Mouse (Mus musculus): ENCODE measurements around the gene Bmp8a.
A peak's percentile ranks its signal among the peaks of the same experiment; 100 is the strongest.
"Not testable (repeated sequence)": the region's sequence is repeated elsewhere in the genome, so short reads cannot be mapped to it uniquely, and the experiment has no call there.

Bmp8a gene

GRCm38 (mm10) chr4:123286790-123287189, 56.3 kb downstream of the Bmp8a start:
- DNase-seq (ENCODE audit: low read depth): peak; percentile 90

GRCm38 (mm10) chr4:123284731-123285624, 58.1 kb downstream of the Bmp8a start:
- DNase-seq (ENCODE audit: low read depth): peak; percentile 51

- not testable (repeated sequence) for DNase-seq (ENCODE audit: low read depth)
These were observed 59.4 kb downstream of the Bmp8a start for GRCm38 (mm10) chr4:123283675-123284064.

- not testable (repeated sequence) for DNase-seq (ENCODE audit: low read depth)
These were observed 60.0 kb downstream of the Bmp8a start for GRCm38 (mm10) chr4:123282915-123283674.

GRCm38 (mm10) chr4:123282500-123282899, 60.6 kb downstream of the Bmp8a start:
- peak; percentile 90 for DNase-seq (ENCODE audit: low read depth)

- DNase-seq (ENCODE audit: low read depth): no peak
These were observed 62.9 kb downstream of the Bmp8a start for GRCm38 (mm10) chr4:123280117-123280516.

GRCm38 (mm10) chr4:123271063-123271462, 72.0 kb downstream of the Bmp8a start:
- DNase-seq (ENCODE audit: low read depth): no peak

Data from c-Kit-positive CD71-positive TER-119-negative erythroid progenitor cells, embryonic 14.5 days (primary cell).